Mouse (Mus musculus): ENCODE data around the gene Map3k19. TPM values are rescaled to one million over a fixed set of nuclear protein-coding genes. Genes with fewer than 3 reads are reported as not detected.

Map3k19 gene
- polyA plus RNA-seq, 2 experiments = 0.02 TPM; not detected in 1

- ATAC-seq (ENCODE audit: insufficient read depth) (no peak), DNase-seq (ENCODE audit: low read depth in 3 of 3, low spot score in 3 of 3) (no peak)
- H3K4me2 ChIP-seq (ENCODE audit: low read depth) = no peak overlapping the region
- WGBS (ENCODE audit: insufficient replicate concordance) = 90% methylated on average over 7 of the region's 7 CpGs
- peaks cover 11% of the 10 kb centered on the region for H3K36me3 ChIP-seq (replicated peaks; ENCODE audit: control insufficient read depth, insufficient read depth, low read depth)
- H3K4me3 ChIP-seq (ENCODE audit: insufficient read depth in 1 of 2, low read depth in 2 of 2, low read length in 2 of 2) = no peak overlapping the region
- H3K27me3 ChIP-seq (ENCODE audit: control insufficient read depth, insufficient read depth, low read length) = no peaks in the 10 kb centered on the region; the same call in 1 of the 2 replicates
- H3K4me1 ChIP-seq (replicated peaks; ENCODE audit: control insufficient read depth in 2 of 2, insufficient read depth in 2 of 2, low read length in 1 of 2) = no peaks in the 10 kb centered on the region
- H3K9me3 ChIP-seq (ENCODE audit: control insufficient read depth, low read length) = no peaks in the 10 kb centered on the region
- TF ChIP-seq EP300 (IDR thresholded peaks at IDR 0.05; ENCODE audit: low read depth) = no peak
- TF ChIP-seq CTCF (IDR thresholded peaks at IDR 0.05; ENCODE audit: low read depth) = no peak
- H3K9ac ChIP-seq (replicated peaks) = no peak overlapping the region
- no peak overlapping the region for H3K27ac ChIP-seq
These were observed 46.2 kb downstream of the Map3k19 start for GRCm38 (mm10) chr1:127808671-127809070.

GRCm38 (mm10) chr1:127802916-127803315 is 51.9 kb downstream of the Map3k19 start:
- peaks cover 45% of the 10 kb centered on the region for H3K36me3 ChIP-seq (replicated peaks; ENCODE audit: control insufficient read depth, insufficient read depth, low read depth)
- 87% methylated on average over 8 of the region's 8 CpGs for WGBS (ENCODE audit: insufficient replicate concordance)
- TF ChIP-seq CTCF (IDR thresholded peaks at IDR 0.05; ENCODE audit: low read depth) = no peak
- no peak for TF ChIP-seq EP300 (IDR thresholded peaks at IDR 0.05; ENCODE audit: low read depth)
- no peaks in the 10 kb centered on the region for H3K27me3 ChIP-seq (ENCODE audit: control insufficient read depth, insufficient read depth, low read length)
- no peak for DNase-seq (ENCODE audit: low read depth in 3 of 3, low spot score in 3 of 3)
- no peak overlapping the region for H3K4me3 ChIP-seq (ENCODE audit: insufficient read depth in 1 of 2, low read depth in 2 of 2, low read length in 2 of 2)
- H3K4me2 ChIP-seq (ENCODE audit: low read depth) = no peak overlapping the region
- no peak overlapping the region for H3K27ac ChIP-seq
- no peaks in the 10 kb centered on the region for H3K9me3 ChIP-seq (ENCODE audit: control insufficient read depth, low read length)
- ATAC-seq (ENCODE audit: insufficient read depth) = no peak
- H3K9ac ChIP-seq (replicated peaks) = no peak overlapping the region
- H3K4me1 ChIP-seq (replicated peaks; ENCODE audit: control insufficient read depth in 2 of 2, insufficient read depth in 2 of 2, low read length in 1 of 2) = no peaks in the 10 kb centered on the region

GRCm38 (mm10) chr1:127796752-127797151 is 58.1 kb downstream of the Map3k19 start:
- ATAC-seq (ENCODE audit: insufficient read depth) (no peak), DNase-seq (ENCODE audit: low read depth in 3 of 3, low spot score in 3 of 3) (no peak)
- H3K36me3 ChIP-seq (replicated peaks; ENCODE audit: control insufficient read depth, insufficient read depth, low read depth) = peaks cover 30% of the 10 kb centered on the region
- no peaks in the 10 kb centered on the region for H3K9me3 ChIP-seq (ENCODE audit: control insufficient read depth, low read length)
- WGBS (ENCODE audit: insufficient replicate concordance) = 56% methylated on average over 1 of the region's 1 CpGs
- H3K4me2 ChIP-seq (ENCODE audit: low read depth) = no peak overlapping the region
- no peaks in the 10 kb centered on the region for H3K4me1 ChIP-seq (replicated peaks; ENCODE audit: control insufficient read depth in 2 of 2, insufficient read depth in 2 of 2, low read length in 1 of 2)
- H3K4me3 ChIP-seq (ENCODE audit: insufficient read depth in 1 of 2, low read depth in 2 of 2, low read length in 2 of 2) = no peak overlapping the region
- no peak overlapping the region for H3K9ac ChIP-seq (replicated peaks)
- H3K27ac ChIP-seq = no peak overlapping the region
- no peaks in the 10 kb centered on the region for H3K27me3 ChIP-seq (ENCODE audit: control insufficient read depth, insufficient read depth, low read length)
- TF ChIP-seq EP300 (IDR thresholded peaks at IDR 0.05; ENCODE audit: low read depth) (no peak), CTCF (IDR thresholded peaks at IDR 0.05; ENCODE audit: low read depth) (no peak)

- no peak for TF ChIP-seq CTCF (IDR thresholded peaks at IDR 0.05; ENCODE audit: low read depth)
- no peak for TF ChIP-seq EP300 (IDR thresholded peaks at IDR 0.05; ENCODE audit: low read depth)
- WGBS (ENCODE audit: insufficient replicate concordance) = 64% methylated on average over 4 of the region's 4 CpGs
- no peaks in the 10 kb centered on the region for H3K9me3 ChIP-seq (ENCODE audit: control insufficient read depth, low read length)
- H3K4me1 ChIP-seq (replicated peaks; ENCODE audit: control insufficient read depth in 2 of 2, insufficient read depth in 2 of 2, low read length in 1 of 2) = no peaks in the 10 kb centered on the region
- no peak overlapping the region for H3K9ac ChIP-seq (replicated peaks)
- H3K4me3 ChIP-seq (ENCODE audit: insufficient read depth in 1 of 2, low read depth in 2 of 2, low read length in 2 of 2) = no peak overlapping the region
- no peaks in the 10 kb centered on the region for H3K27me3 ChIP-seq (ENCODE audit: control insufficient read depth, insufficient read depth, low read length)
- H3K36me3 ChIP-seq (replicated peaks; ENCODE audit: control insufficient read depth, insufficient read depth, low read depth) = peaks cover 33% of the 10 kb centered on the region
- no peak overlapping the region for H3K4me2 ChIP-seq (ENCODE audit: low read depth)
- DNase-seq (ENCODE audit: low read depth in 3 of 3, low spot score in 3 of 3) (no peak), ATAC-seq (ENCODE audit: insufficient read depth) (no peak)
- H3K27ac ChIP-seq = no peak overlapping the region
These were observed 58.5 kb downstream of the Map3k19 start for GRCm38 (mm10) chr1:127796341-127796740.

- ATAC-seq (ENCODE audit: insufficient read depth) = no peak
- Histone ChIP-seq H3K4me1 (replicated peaks; ENCODE audit: control insufficient read depth in 2 of 2, insufficient read depth in 2 of 2, low read length in 1 of 2) (no peaks in the 10 kb centered on the region), H3K4me3 (ENCODE audit: insufficient read depth in 1 of 2, low read depth in 2 of 2, low read length in 2 of 2) (no peak overlapping the region), H3K36me3 (replicated peaks; ENCODE audit: control insufficient read depth, insufficient read depth, low read depth) (peaks cover 31% of the 10 kb centered on the region), H3K4me2 (ENCODE audit: low read depth) (no peak overlapping the region), H3K27me3 (ENCODE audit: control insufficient read depth, insufficient read depth, low read length) (no peaks in the 10 kb centered on the region), H3K9me3 (ENCODE audit: control insufficient read depth, low read length) (no peaks in the 10 kb centered on the region), H3K9ac (replicated peaks) (no peak overlapping the region), H3K27ac (no peak overlapping the region)
- DNase-seq (ENCODE audit: low read depth in 3 of 3, low spot score in 3 of 3) = no peak
- TF ChIP-seq EP300 (IDR thresholded peaks at IDR 0.05; ENCODE audit: low read depth) (no peak), CTCF (IDR thresholded peaks at IDR 0.05; ENCODE audit: low read depth) (no peak)
- 87% methylated on average over 6 of the region's 6 CpGs for WGBS (ENCODE audit: insufficient replicate concordance)
These were observed 59.6 kb downstream of the Map3k19 start for GRCm38 (mm10) chr1:127795087-127795769.
